21 mouse cellular contexts compared by ENCODE assay signal in the genomic region with DNA sequence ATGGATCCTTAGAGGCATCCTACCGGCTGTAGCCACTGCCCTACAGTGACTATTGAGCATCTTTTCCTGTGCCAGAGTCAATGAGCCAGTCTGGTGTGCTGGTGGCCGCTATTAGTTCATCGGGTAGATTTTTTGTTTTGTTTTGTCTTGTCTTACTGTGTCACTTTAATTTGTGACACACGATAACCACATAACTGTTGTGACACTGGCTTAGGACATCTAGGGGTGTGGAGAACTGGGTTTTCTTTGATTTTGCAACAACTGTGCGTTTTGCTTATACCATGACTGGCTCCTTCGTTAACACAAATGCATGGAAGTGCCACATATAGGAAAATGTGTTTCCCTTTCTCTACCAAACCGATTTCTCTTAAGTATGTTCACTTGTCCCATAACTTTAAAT. TPM values are rescaled to one million over a fixed set of nuclear protein-coding genes. Genes with fewer than 3 reads are reported as not detected.
"Had no signal": no experiment of that assay in that cellular context is flagged by ENCODE, and none has a peak within 500 bp of the region (broad histone marks: within the 10 kb centered on the region; RNA-seq: fewer than 3 reads in every experiment).

No protein-coding gene starts in this region.

- H3K27ac ChIP-seq: intestine, embryonic 15.5 days; limb, embryonic 12.5 days; limb, embryonic 15.5 days; liver, embryonic 12.5 days; liver, embryonic 15.5 days; midbrain, embryonic 12.5 days; midbrain, embryonic 15.5 days; neural tube, embryonic 13.5 days had no signal

- H3K4me3 ChIP-seq: intestine, embryonic 15.5 days; limb, embryonic 12.5 days; limb, embryonic 15.5 days; liver, embryonic 12.5 days; liver, embryonic 15.5 days; midbrain, embryonic 12.5 days; midbrain, embryonic 15.5 days; myocyte; neural tube, embryonic 13.5 days had no signal

- H3K4me1 ChIP-seq: intestine, embryonic 15.5 days; limb, embryonic 12.5 days; limb, embryonic 15.5 days; midbrain, embryonic 12.5 days; neural tube, embryonic 13.5 days had no signal

- H3K36me3 ChIP-seq: intestine, embryonic 15.5 days; limb, embryonic 12.5 days; limb, embryonic 15.5 days; liver, embryonic 12.5 days; liver, embryonic 15.5 days; midbrain, embryonic 12.5 days; midbrain, embryonic 15.5 days; neural tube, embryonic 13.5 days had no signal

- ATAC-seq: intestine, embryonic 15.5 days; liver, embryonic 12.5 days; midbrain, embryonic 15.5 days had no signal

- H3K27me3 ChIP-seq: intestine, embryonic 15.5 days; limb, embryonic 12.5 days; limb, embryonic 15.5 days; liver, embryonic 12.5 days; liver, embryonic 15.5 days; midbrain, embryonic 12.5 days; midbrain, embryonic 15.5 days; neural tube, embryonic 13.5 days had no signal

- DNase-seq: kidney, adult 18-20 months; kidney, adult 9 months; kidney, postnatal 14 days; kidney, postnatal 4 days; left cerebral cortex, postnatal 4 days; lung, adult 2 months; lung, postnatal 14 days; thymus, adult 18-20 months; thymus, postnatal 14 days had no signal

RNA-seq across cellular contexts. Expression of gene Il1b, which starts 39.4 kb away (rescaled TPM):
- total RNA-seq: layer of hippocampus, adult 18-20 months; layer of hippocampus, postnatal 25 days had no signal
- polyA plus RNA-seq: limb, embryonic 12.5 days; lung, embryonic 16.5 days; midbrain, embryonic 12.5 days; midbrain, embryonic 15.5 days had no signal
